Mouse (Mus musculus): ENCODE measurements around the gene Ror1. TPM values are rescaled to one million over a fixed set of nuclear protein-coding genes. Genes with fewer than 3 reads are reported as not detected.

Ror1 gene
- total RNA-seq, 1 experiment = 2.2 TPM

DNA sequence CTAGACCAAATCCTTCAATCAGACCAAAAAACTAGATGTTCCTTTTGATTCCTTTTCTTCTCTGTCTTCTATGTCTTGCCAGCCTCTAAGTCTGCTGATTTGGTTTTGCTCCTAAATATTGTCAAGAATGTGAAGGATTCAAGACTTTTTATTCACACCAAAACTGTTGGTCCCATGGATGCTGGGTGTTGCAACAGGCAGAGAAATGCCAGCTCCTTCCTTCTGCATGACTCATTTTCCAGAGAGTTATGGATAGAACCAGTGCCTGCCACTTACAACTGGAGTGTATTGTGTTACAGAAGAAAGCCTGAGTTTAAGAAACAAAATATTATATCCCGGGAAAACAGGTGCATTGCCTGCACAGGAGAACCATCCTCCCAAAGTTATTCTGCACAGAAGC is 55.2 kb downstream of the Ror1 start:
- H3K4me1 ChIP-seq (ENCODE audit: control insufficient read depth in 2 of 2, insufficient read depth in 2 of 2, low read length in 2 of 2, poor library complexity in 1 of 2) = no peaks in the 10 kb centered on the region

GRCm38 (mm10) chr4:100154560-100155130 is 59.1 kb downstream of the Ror1 start:
- Histone ChIP-seq H3K4me1 (ENCODE audit: control insufficient read depth in 2 of 2, insufficient read depth in 2 of 2, low read length in 2 of 2, poor library complexity in 1 of 2) (no peaks in the 10 kb centered on the region; a peak in 1 of 4 replicates), H3K27ac (ENCODE audit: insufficient read depth, low read depth, low read length, poor library complexity, severe bottlenecking) (no peak overlapping the region), H3K36me3 (ENCODE audit: control insufficient read depth, insufficient read depth, low read length, poor library complexity, severe bottlenecking) (no peaks in the 10 kb centered on the region), H3K9ac (ENCODE audit: insufficient read depth, low read depth, low read length, poor library complexity, severe bottlenecking) (no peak overlapping the region), H3K4me3 (ENCODE audit: insufficient read depth in 1 of 2, low read depth in 1 of 2, low read length in 2 of 2, poor library complexity in 1 of 2, severe bottlenecking in 1 of 2) (no peak overlapping the region), H3K9me3 (ENCODE audit: control insufficient read depth, insufficient read depth, low read depth, low read length) (no peaks in the 10 kb centered on the region)
- no peak for DNase-seq (ENCODE audit: low read depth, low spot score)
- no peak for TF ChIP-seq HCFC1 (IDR thresholded peaks at IDR 0.05; ENCODE audit: borderline replicate concordance, insufficient read depth, low read length)
- no peak for TF ChIP-seq MAFK (IDR thresholded peaks at IDR 0.05; ENCODE audit: insufficient read depth, low read depth, low read length)
- TF ChIP-seq CHD2 (IDR thresholded peaks at IDR 0.05; ENCODE audit: low read depth, low read length) = no peak
- TF ChIP-seq ZC3H11A (IDR thresholded peaks at IDR 0.05; ENCODE audit: borderline replicate concordance, low read depth, low read length) = no peak
- no peak for TF ChIP-seq ZNF384 (IDR thresholded peaks at IDR 0.05; ENCODE audit: low read depth, low read length)
- in situ Hi-C loops (cut with MboI; ENCODE audit: low sequenced_read_pairs in 2 of 2, unreplicated experiment in 2 of 2) = no loop called here

More for the DNA sequence above, 55.2 kb downstream of the Ror1 start:
- TF ChIP-seq HCFC1 (IDR thresholded peaks at IDR 0.05; ENCODE audit: borderline replicate concordance, insufficient read depth, low read length) (no peak), ZC3H11A (IDR thresholded peaks at IDR 0.05; ENCODE audit: borderline replicate concordance, low read depth, low read length) (no peak), ZNF384 (IDR thresholded peaks at IDR 0.05; ENCODE audit: low read depth, low read length) (no peak), MAFK (IDR thresholded peaks at IDR 0.05; ENCODE audit: insufficient read depth, low read depth, low read length) (no peak), CHD2 (IDR thresholded peaks at IDR 0.05; ENCODE audit: low read depth, low read length) (no peak)
- no peak overlapping the region for H3K4me3 ChIP-seq (ENCODE audit: insufficient read depth in 1 of 2, low read depth in 1 of 2, low read length in 2 of 2, poor library complexity in 1 of 2, severe bottlenecking in 1 of 2)
- no peaks in the 10 kb centered on the region for H3K36me3 ChIP-seq (ENCODE audit: control insufficient read depth, insufficient read depth, low read length, poor library complexity, severe bottlenecking)
- no peak overlapping the region for H3K9ac ChIP-seq (ENCODE audit: insufficient read depth, low read depth, low read length, poor library complexity, severe bottlenecking)
- H3K9me3 ChIP-seq (ENCODE audit: control insufficient read depth, insufficient read depth, low read depth, low read length) = no peaks in the 10 kb centered on the region
- no peak for DNase-seq (ENCODE audit: low read depth, low spot score)
- in situ Hi-C loops (cut with MboI; ENCODE audit: low sequenced_read_pairs in 2 of 2, unreplicated experiment in 2 of 2) = no loop called here
- no peak overlapping the region for H3K27ac ChIP-seq (ENCODE audit: insufficient read depth, low read depth, low read length, poor library complexity, severe bottlenecking)

- TF ChIP-seq MAFK (IDR thresholded peaks at IDR 0.05; ENCODE audit: insufficient read depth, low read depth, low read length) (no peak), ZC3H11A (IDR thresholded peaks at IDR 0.05; ENCODE audit: borderline replicate concordance, low read depth, low read length) (no peak), CHD2 (IDR thresholded peaks at IDR 0.05; ENCODE audit: low read depth, low read length) (no peak), HCFC1 (IDR thresholded peaks at IDR 0.05; ENCODE audit: borderline replicate concordance, insufficient read depth, low read length) (no peak), ZNF384 (IDR thresholded peaks at IDR 0.05; ENCODE audit: low read depth, low read length) (no peak)
- H3K9ac ChIP-seq (ENCODE audit: insufficient read depth, low read depth, low read length, poor library complexity, severe bottlenecking) = no peak overlapping the region
- H3K9me3 ChIP-seq (ENCODE audit: control insufficient read depth, insufficient read depth, low read depth, low read length) = no peaks in the 10 kb centered on the region
- no peak for DNase-seq (ENCODE audit: low read depth, low spot score)
- in situ Hi-C loops (cut with MboI; ENCODE audit: low sequenced_read_pairs in 2 of 2, unreplicated experiment in 2 of 2) = no loop called here
- no peak overlapping the region for H3K27ac ChIP-seq (ENCODE audit: insufficient read depth, low read depth, low read length, poor library complexity, severe bottlenecking)
- H3K4me1 ChIP-seq (ENCODE audit: control insufficient read depth in 2 of 2, insufficient read depth in 2 of 2, low read length in 2 of 2, poor library complexity in 1 of 2) = no peaks in the 10 kb centered on the region; a peak in 1 of 4 replicates
- H3K4me3 ChIP-seq (ENCODE audit: insufficient read depth in 1 of 2, low read depth in 1 of 2, low read length in 2 of 2, poor library complexity in 1 of 2, severe bottlenecking in 1 of 2) = no peak overlapping the region
- H3K36me3 ChIP-seq (ENCODE audit: control insufficient read depth, insufficient read depth, low read length, poor library complexity, severe bottlenecking) = no peaks in the 10 kb centered on the region
Measured at GRCm38 (mm10) chr4:100155731-100156130, 60.1 kb downstream of the Ror1 start.

DNA sequence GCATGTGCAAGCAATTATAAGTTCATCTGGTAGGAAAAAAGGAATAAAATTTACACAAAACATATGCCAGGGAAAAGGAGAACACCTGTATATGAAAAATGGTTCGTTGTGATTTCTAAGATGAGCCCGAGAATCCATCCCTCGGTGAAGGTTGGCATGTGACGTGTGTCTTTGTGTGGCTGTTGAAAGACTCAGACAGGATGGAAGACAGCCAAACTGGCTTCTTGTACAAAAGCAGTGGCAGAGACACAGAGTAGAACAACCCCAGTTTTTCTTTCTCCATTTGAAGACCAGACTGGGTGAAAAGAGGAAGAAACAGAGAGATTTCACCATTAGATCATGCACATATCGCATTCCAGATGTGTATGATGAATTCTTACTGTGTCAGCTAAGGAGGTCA is 62.8 kb downstream of the Ror1 start:
- in situ Hi-C loops (cut with MboI; ENCODE audit: low sequenced_read_pairs in 2 of 2, unreplicated experiment in 2 of 2) = no loop called here
- Histone ChIP-seq H3K4me1 (ENCODE audit: control insufficient read depth in 2 of 2, insufficient read depth in 2 of 2, low read length in 2 of 2, poor library complexity in 1 of 2) (no peaks in the 10 kb centered on the region; a peak in 1 of 4 replicates), H3K9ac (ENCODE audit: insufficient read depth, low read depth, low read length, poor library complexity, severe bottlenecking) (no peak overlapping the region), H3K9me3 (ENCODE audit: control insufficient read depth, insufficient read depth, low read depth, low read length) (no peaks in the 10 kb centered on the region), H3K4me3 (ENCODE audit: insufficient read depth in 1 of 2, low read depth in 1 of 2, low read length in 2 of 2, poor library complexity in 1 of 2, severe bottlenecking in 1 of 2) (no peak overlapping the region), H3K36me3 (ENCODE audit: control insufficient read depth, insufficient read depth, low read length, poor library complexity, severe bottlenecking) (no peaks in the 10 kb centered on the region), H3K27ac (ENCODE audit: insufficient read depth, low read depth, low read length, poor library complexity, severe bottlenecking) (no peak overlapping the region)
- no peak for TF ChIP-seq HCFC1 (IDR thresholded peaks at IDR 0.05; ENCODE audit: borderline replicate concordance, insufficient read depth, low read length)
- no peak for TF ChIP-seq ZNF384 (IDR thresholded peaks at IDR 0.05; ENCODE audit: low read depth, low read length)
- no peak for TF ChIP-seq ZC3H11A (IDR thresholded peaks at IDR 0.05; ENCODE audit: borderline replicate concordance, low read depth, low read length)
- TF ChIP-seq CHD2 (IDR thresholded peaks at IDR 0.05; ENCODE audit: low read depth, low read length) = no peak
- no peak for TF ChIP-seq MAFK (IDR thresholded peaks at IDR 0.05; ENCODE audit: insufficient read depth, low read depth, low read length)
- DNase-seq (ENCODE audit: low read depth, low spot score) = no peak
